Mouse (Mus musculus) stomach, postnatal 0 days (tissue): ENCODE data around the gene P3h1.
A peak's percentile ranks its signal among the peaks of the same experiment; 100 is the strongest.

ENCODE experiments used
- CTCF ChIP-seq: IDR thresholded peaks from 2 replicates; pipeline ENCODE4 v1.5.1; 2016; ENCODE audit warnings: antibody characterized with exemption, low read depth, mild to moderate bottlenecking, moderate library complexity
- EP300 ChIP-seq: optimal IDR thresholded peaks from 2 replicates; pipeline ENCODE3; 2016; ENCODE audit warnings: antibody characterized with exemption

DNA sequence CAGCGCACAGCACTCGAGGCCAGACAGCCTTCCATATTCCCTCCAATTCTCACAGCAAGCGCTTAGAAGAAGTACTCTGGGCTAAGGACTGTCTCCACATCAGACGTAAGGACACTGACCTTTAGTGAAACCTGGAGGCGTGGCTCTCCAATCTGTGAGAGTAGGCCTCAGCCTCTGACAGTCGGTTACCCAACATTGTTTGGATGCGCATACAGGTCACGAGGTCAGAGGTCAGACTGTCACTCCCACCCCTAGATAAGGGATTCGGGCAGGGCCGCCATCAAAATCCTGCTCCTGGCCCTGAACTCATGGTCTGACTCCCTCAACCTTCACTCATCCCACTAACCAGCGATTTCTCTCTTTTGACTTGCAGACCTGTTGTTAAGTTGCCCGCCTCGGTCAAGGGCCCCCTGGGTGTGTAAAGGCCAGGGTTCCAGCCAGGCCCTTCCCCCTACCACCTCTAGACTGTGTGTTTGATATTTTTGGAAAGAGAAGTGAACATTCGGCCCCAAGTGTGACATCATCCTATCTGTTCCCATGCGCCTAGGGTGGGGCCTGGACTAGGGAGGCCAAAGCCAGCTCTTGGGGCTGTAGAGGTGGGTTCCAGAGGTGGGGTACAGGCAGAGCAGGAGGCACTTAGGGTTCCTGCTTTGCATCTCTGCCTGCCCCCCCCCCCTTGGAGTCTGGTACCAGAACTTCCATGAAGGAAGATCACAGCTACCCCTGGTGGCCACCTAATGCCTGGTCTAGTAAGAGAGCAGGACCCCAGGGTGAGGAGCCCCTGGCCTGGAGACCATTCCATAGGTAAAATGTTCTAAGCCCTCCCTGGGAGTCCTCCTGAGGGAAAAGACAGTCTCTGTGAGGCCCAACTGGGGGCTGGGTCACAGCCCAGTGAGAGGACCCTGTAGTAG, 26.9 kb downstream of the P3h1 start:
- peak; percentile 49 for TF ChIP-seq CTCF
- no peak for TF ChIP-seq EP300
